Mouse (Mus musculus): ENCODE measurements around the gene Bod1.

GRCm38 (mm10) chr11:31699502-31699901, 27.8 kb upstream of the Bod1 start:
- no peak for TF ChIP-seq POLR2A (IDR thresholded peaks at IDR 0.05; ENCODE audit: extremely low read depth, insufficient read depth, low read length)
- TF ChIP-seq CTCF (IDR thresholded peaks at IDR 0.05; ENCODE audit: low read depth, low read length): no peak
